Mouse (Mus musculus) central nervous system, embryonic 18 days (tissue): ENCODE data around the gene Hoxb13. TPM values are rescaled to one million over a fixed set of nuclear protein-coding genes. Genes with fewer than 3 reads are reported as not detected.

Source experiments
- polyA plus RNA-seq: library from polyadenylated mRNA; depleted of rRNA; stranded (reverse); fragments of >200 nt; gene quantifications from 2 replicates; pipeline ENCODE4 v1.2.3, GENCODE M21; 2012; rRNA removed

The Hoxb13 gene
- polyA plus RNA-seq: 0.03 TPM in 1 of 2 replicates, not detected in the other

GRCm38 (mm10) chr11:96193521-96194400, at the start of gene Hoxb13:
Hoxb13 (plus strand) TSS chr11:96194316.

Other genes starting within 250 kb of the Hoxb13 start
- 4.8 and 5.0 TPM in 2 replicates for gene Igf2bp1, start 188.4 kb upstream of the Hoxb13 start, polyA plus RNA-seq
- not detected in 2 replicates for gene Gip, start 169.8 kb upstream of the Hoxb13 start, polyA plus RNA-seq
- gene Snf8, start 159.4 kb upstream of the Hoxb13 start, polyA plus RNA-seq: 64.0 and 67.4 TPM in 2 replicates
- 71.3 and 77.1 TPM in 2 replicates for gene Ube2z, start 128.9 kb upstream of the Hoxb13 start, polyA plus RNA-seq
- gene Atp5g1, start 118.6 kb upstream of the Hoxb13 start, polyA plus RNA-seq: 413 and 429 TPM in 2 replicates
- gene Calcoco2, start 82.4 kb upstream of the Hoxb13 start, polyA plus RNA-seq: 0.05 TPM in 1 of 2 replicates, not detected in the other
- 0.69 and 0.98 TPM in 2 replicates for gene Ttll6, start 60.5 kb upstream of the Hoxb13 start, polyA plus RNA-seq
- 0.03 TPM in 2 replicates for gene Hoxb9, start 77.1 kb downstream of the Hoxb13 start, polyA plus RNA-seq
- gene Hoxb8, start 87.6 kb downstream of the Hoxb13 start, polyA plus RNA-seq: 0.06 TPM in 1 of 2 replicates, not detected in the other
- gene Hoxb7, start 92.3 kb downstream of the Hoxb13 start, polyA plus RNA-seq: 0.17 TPM in 1 of 2 replicates, not detected in the other
- 0.21 TPM in 1 of 2 replicates, not detected in the other for gene Hoxb6, start 98.2 kb downstream of the Hoxb13 start, polyA plus RNA-seq
- 0.04 and 0.12 TPM in 2 replicates for gene Hoxb5, start 109.0 kb downstream of the Hoxb13 start, polyA plus RNA-seq
- gene Hoxb4, start 124.0 kb downstream of the Hoxb13 start, polyA plus RNA-seq: 0.04 and 0.09 TPM in 2 replicates
- gene Hoxb3, start 129.0 kb downstream of the Hoxb13 start, polyA plus RNA-seq: 0.23 and 1.9 TPM in 2 replicates
- gene Hoxb2, start 156.2 kb downstream of the Hoxb13 start, polyA plus RNA-seq: 0.27 and 1.5 TPM in 2 replicates
- not detected in 2 replicates for gene Hoxb1, start 171.4 kb downstream of the Hoxb13 start, polyA plus RNA-seq